Mouse (Mus musculus): ENCODE data around the gene Smtnl2.
"Not testable (repeated sequence)": the region's sequence is repeated elsewhere in the genome, so short reads cannot be mapped to it uniquely, and the experiment has no call there.

Smtnl2 gene

GRCm38 (mm10) chr11:72411093-72411921, at the start of gene Smtnl2:
TSS of gene Smtnl2 (minus strand) at chr11:72411713.
- DNase-seq (ENCODE audit: low read depth): no peak

DNA sequence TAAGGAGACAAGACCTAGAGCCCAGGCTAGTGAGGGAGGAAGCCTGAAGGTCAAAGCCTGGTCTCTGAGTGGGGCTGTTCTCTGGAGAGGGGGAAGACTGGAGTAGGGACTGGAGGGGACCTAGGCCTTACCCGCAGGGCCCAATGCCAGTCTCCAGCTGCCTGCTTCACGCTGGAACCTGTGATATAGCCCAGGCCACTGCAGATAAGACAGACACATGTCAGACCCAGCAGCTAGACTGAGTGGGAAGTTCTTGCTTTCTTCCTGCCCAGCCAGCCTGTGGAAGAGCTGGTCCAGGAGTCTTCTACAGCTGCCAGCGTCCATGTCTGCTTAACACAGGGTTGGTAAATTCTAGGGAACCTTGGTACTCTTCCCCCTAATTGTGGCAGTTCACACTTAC, 47.0 kb upstream of the Smtnl2 start:
- no peak for DNase-seq (ENCODE audit: low read depth)

DNA sequence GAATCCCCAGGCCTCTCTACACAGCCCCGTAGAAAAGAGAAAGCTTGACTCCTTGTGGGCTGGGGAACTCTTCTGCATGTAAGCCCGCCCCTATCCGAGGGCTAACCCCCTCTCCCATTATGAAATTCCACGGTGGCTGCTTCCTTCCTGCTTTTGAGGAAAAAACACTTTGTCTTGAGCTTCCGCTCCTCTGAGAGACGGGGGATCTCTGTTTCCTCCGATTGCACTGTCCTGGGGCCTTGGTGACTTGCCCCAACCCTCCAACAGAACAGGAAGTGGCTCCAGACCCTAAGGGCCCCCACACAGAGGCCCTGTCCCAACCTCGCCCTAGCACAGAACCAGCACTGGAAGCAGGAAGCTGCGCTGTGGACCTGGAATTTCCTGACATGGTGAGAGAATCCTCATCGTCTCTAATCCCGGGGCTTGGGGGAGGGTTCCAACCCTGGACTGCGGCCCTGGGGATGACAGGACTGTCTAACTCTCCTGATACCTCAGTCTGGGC, 46.5 kb upstream of the Smtnl2 start:
- DNase-seq (ENCODE audit: low read depth): no peak

DNA sequence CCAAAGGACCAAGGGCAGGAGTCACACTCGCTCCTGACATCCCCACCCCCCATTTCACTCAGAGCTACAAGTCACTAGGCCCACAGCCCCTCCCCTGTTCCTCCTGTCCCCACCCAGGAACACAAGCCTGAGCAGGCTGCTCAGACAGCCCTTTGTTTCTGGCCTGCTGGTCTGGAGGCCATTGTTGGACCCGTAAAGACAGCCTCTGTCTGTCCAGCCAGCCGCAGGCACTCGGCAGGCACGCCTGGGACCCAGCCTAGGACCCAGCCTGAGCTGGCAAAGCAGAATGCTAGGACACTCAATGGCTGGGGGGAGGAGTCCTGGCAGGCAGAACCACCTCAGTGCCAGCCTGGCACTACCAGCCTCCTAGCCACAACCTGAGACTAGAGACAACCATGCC, 44.2 kb upstream of the Smtnl2 start:
- DNase-seq (ENCODE audit: low read depth): no peak

DNA sequence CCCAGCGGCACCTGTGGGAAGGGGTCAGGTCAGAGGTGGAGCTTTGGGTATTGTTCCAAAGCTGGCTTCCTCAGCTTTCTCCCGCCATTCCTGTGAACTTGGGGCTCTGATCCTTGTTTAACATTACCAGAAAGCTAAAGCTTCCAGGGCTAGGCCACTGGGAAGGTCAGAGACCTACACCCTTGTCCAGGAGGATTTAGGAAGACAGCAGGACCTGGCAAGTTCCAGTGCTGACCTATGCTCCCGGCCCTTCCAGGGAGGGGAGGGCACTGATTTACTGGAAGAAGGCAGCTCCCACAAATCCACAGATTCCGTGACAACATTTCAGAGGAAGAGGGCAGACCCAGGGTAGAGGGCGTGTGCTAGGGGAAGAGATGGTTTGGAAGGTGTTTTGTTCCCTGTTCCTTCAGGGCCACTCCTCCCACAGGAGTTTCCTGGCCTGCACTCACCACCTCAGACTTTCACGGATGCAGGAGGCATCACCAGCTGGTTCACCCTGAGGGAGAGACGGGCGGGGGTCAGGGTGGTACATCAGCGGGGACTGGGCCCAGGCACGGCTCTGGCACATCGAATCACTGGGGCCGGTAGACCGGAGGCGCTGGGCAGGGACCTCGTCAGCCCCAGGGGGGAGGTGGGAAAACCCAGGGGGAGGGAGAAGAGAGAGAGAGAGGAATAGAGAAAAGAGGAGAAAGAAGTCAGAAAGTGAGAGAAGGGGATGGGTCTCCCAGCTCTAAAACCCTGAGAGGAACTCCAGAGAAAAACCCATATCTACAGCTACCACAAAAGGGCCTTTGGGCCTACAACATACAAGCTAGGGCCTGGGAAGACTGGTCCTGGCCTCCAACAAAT, 41.8 kb upstream of the Smtnl2 start:
- no peak for DNase-seq (ENCODE audit: low read depth)

- no peak for DNase-seq (ENCODE audit: low read depth)
These were observed 40.7 kb upstream of the Smtnl2 start for GRCm38 (mm10) chr11:72452140-72452665.

DNA sequence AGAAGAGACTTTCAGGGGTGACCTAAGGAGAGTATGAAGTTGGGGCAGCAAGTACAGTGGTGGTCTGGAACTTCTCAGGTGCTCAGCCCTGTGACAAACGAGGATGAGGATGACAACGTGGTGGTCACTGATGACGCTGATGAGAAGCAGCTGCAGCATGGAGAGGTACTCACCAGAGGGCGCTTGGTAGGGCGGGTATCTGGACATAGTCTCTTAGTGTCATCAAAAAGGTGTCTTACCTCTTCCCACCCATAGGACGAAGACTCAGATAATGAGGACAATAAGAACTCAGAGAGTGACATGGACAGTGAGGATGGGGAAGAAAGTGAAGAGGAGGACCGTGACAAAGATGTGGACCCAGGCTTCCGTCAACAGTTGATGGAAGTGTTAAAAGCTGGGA, 36.0 kb upstream of the Smtnl2 start:
- no peak for DNase-seq (ENCODE audit: low read depth)

- peak; percentile 76 for DNase-seq (ENCODE audit: low read depth)
These were observed 35.0 kb upstream of the Smtnl2 start for GRCm38 (mm10) chr11:72446311-72447105.

DNA sequence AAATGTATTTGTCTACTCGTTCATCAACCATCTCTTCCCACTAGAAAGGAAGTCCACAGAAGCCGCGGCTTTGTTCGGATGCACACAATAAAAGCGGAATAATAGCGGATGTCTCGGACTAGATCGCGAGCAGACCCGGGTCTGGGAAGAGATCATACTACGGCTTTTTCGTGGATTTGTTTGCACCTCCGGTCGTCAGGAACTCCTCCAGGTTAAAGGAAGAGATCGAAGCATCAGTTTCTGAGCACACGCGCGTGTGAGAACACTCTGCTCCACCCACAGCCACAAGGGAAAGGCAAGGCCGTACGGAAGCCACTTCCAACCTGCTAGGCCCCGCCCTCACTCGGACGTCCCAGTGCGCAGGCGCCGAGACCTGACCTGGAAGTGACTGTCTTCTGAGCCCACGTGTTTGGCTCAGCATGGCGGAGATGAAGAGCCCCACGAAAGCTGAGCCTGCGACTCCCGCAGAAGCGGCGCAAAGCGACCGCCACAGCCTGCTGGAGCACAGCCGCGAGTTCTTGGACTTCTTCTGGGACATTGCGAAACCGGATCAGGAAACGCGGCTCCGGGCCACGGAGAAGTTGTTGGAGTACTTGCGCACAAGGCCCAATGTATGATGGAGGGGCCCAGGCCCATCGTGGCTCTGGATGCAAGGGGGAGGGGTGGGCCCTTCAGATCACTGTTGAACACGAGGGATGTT, 29.6 kb upstream of the Smtnl2 start, which contains the start of gene Mybbp1a:
Gene Mybbp1a, plus strand, starts transcription at position 391 of the 700 bp plus-strand sequence.
- DNase-seq (ENCODE audit: low read depth): peak; percentile 98

DNA sequence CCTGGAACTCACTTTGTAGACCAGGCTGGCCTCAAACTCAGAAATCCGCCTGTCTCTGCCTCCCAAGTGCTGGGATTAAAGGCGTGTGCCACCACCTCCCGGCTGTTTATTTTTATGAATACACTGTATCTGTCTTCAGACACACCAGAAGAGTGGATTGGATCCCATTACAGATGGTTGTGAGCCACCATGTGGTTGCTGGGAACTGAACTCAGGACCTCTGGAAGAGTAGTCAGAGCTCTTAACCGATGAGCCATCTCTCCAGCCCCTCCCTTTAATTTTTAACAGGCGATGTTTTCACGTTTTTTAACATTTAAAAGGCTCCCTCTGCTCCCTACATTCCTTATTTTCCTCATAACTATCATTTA, 29.1 kb upstream of the Smtnl2 start:
- not testable (repeated sequence) for DNase-seq (ENCODE audit: low read depth)

GRCm38 (mm10) chr11:72438411-72438810, 26.9 kb upstream of the Smtnl2 start:
- DNase-seq (ENCODE audit: low read depth): no peak

DNA sequence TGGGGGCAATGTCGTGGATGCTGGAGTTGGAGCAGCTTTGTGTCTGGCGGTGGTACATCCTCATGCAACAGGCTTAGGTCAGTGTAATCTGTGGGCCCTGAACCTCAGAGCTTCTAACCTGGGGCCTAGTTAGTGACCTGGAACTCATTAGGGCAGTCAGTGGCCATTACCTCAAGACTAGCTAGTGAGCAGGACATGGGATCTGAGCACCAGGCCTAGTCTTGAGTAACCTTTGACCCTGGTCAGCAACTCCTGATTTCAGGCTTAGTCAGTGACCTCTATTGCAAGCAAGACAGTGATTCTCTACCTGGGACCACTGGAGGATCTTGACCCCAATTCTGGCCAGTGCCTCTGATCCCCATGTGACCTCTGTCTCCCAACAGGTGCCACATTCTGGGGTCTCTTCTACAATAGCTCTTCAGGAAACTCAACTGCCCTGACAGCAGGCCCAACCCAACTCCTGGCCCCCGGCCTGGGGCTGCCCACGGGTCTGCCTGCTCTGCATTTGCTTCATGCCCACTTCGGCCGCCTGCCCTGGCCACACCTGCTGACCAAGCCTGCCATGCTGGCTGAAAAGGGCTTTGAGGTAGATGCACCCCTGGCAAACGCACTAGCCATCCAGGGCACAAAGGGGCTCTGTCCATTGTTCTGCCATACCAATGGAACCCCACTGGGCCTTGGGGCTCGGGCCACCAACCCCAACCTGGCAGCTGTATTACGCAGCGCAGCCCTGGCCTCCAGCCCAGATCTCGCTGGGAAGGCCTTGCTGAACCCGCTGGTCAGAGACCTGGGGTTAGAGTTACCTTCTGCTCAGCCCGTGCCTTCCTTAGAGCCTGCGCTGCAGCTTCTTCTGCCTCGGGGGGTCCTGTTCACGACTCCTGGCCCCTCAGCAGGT, 25.5 kb upstream of the Smtnl2 start:
- DNase-seq (ENCODE audit: low read depth): no peak

DNA sequence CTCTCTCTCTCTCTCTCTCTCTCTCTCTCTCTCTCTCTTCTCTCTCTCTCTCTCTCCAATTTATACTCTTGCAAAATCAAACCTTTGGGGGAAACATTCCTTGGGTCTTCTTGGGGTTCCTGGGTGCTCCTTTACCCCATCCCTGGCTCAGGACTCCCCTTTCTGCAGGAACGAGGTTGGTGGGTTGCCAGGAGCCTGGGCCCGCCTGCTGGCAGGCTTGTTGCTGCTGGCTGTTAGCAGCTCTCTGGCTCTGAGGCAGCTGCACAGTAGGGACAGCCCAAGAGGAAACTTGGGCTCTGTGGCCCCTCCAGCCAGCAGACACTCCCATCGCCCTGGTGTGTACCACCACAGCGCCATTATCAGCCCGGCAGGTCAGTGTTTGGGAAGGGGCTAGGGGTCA, 24.8 kb upstream of the Smtnl2 start:
- no peak for DNase-seq (ENCODE audit: low read depth)

DNA sequence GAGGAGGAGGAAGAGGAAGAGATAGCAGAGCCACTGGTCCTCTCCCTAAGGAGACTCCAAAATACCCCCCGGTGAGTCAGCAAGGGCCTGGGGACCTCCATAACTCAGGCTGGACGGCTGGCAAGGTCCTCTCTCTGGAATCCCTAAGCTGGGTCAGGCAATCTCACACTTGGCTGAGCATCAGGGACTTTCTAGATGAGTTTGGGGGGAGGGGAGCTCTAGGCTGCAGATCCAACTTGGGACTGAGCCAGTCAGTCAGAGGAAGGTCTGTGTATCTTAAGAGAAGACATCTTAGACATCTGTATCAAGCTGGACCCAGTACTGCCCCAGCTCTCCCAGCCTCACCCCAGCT, 24.2 kb upstream of the Smtnl2 start:
- DNase-seq (ENCODE audit: low read depth): no peak

- DNase-seq (ENCODE audit: low read depth): no peak
These were observed 23.6 kb upstream of the Smtnl2 start, which contains the start of gene Ggt6 for GRCm38 (mm10) chr11:72434963-72435693. TSS of gene Ggt6 (plus strand) at chr11:72435526.

- DNase-seq (ENCODE audit: low read depth): not testable (repeated sequence)
These were observed 19.0 kb upstream of the Smtnl2 start for GRCm38 (mm10) chr11:72430311-72431068.

GRCm38 (mm10) chr11:72429288-72429690, 17.8 kb upstream of the Smtnl2 start:
- DNase-seq (ENCODE audit: low read depth): peak; percentile 88

GRCm38 (mm10) chr11:72428694-72429093, 17.2 kb upstream of the Smtnl2 start:
- peak; percentile 79 for DNase-seq (ENCODE audit: low read depth)

DNA sequence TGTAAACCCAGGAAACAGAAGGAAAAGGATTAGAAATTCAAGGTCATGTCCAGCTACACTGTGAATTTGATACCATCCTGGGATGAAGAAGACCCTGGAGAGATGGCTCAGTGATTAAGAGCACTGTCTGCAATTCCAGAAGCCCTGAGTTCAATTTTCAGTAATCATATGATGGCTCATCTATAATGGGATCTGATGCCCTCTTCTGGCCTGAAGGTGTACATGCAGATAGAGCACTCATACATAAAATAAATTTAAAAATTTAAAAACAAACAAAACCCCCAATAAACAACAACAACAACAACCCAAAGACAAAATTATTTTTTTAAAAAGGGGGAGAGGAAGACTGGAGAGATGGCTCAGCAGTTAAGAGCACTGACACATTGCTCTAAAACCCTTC, 15.4 kb upstream of the Smtnl2 start:
- no peak for DNase-seq (ENCODE audit: low read depth)
